Mouse (Mus musculus) ES-E14 (cell line): Measurements from ENCODE around the gene Syt2. TPM values are rescaled to one million over a fixed set of nuclear protein-coding genes. Genes with fewer than 3 reads are reported as not detected.

Experiments used
- DNase-seq: peaks from one replicate; pipeline ENCODE4 v3.0.0-alpha.2; 2013; ENCODE audit warnings: low read depth, low spot score
- H3K27ac ChIP-seq: 2 replicates; pipeline ENCODE4 v1.5.1; 2012; ENCODE audit warnings: low read depth, mild to moderate bottlenecking, low read length, moderate library complexity, mixed read lengths; ENCODE audit not compliant: poor library complexity, insufficient read depth, severe bottlenecking
- H3K36me3 ChIP-seq: 2 replicates; pipeline ENCODE4 v1.6.1; 2012; ENCODE audit warnings: mild to moderate bottlenecking, low read length, moderate library complexity, mixed read lengths; ENCODE audit not compliant: control insufficient read depth, poor library complexity, insufficient read depth, severe bottlenecking
- H3K4me1 ChIP-seq, 2 experiments: fragments of 150-350 bp in 1 of 2; sonication (generic) in 1 of 2; 2 replicates each; pipeline ENCODE4 v1.6.1; 2012; ENCODE audit warnings: low read length in 2 of 2, mild to moderate bottlenecking in 1 of 2, mixed read lengths in 1 of 2; ENCODE audit not compliant: control insufficient read depth in 2 of 2, insufficient read depth in 2 of 2, poor library complexity in 1 of 2
- H3K4me3 ChIP-seq, 2 experiments: fragments of 150-350 bp in 1 of 2; sonication (generic) in 1 of 2; 2 replicates each; pipeline ENCODE4 v1.5.1; 2012; ENCODE audit warnings: low read length in 2 of 2, low read depth in 1 of 2, mild to moderate bottlenecking in 1 of 2, mixed read lengths in 1 of 2; ENCODE audit not compliant: insufficient read depth in 1 of 2, poor library complexity in 1 of 2, severe bottlenecking in 1 of 2
- H3K9ac ChIP-seq: 2 replicates; pipeline ENCODE4 v1.6.1; 2012; ENCODE audit warnings: low read depth, mild to moderate bottlenecking, low read length, mixed read lengths; ENCODE audit not compliant: poor library complexity, insufficient read depth, severe bottlenecking
- H3K9me3 ChIP-seq: fragments of 150-350 bp; sonication (generic); 2 replicates; pipeline ENCODE4 v1.6.1; 2012; ENCODE audit warnings: low read depth, mild to moderate bottlenecking, low read length; ENCODE audit not compliant: control insufficient read depth, insufficient read depth
- CHD2 ChIP-seq: IDR thresholded peaks from 2 replicates; pipeline ENCODE4 v1.6.1; 2014; ENCODE audit warnings: mild to moderate bottlenecking, low read depth, low read length, inconsistent platforms
- HCFC1 ChIP-seq: IDR thresholded peaks from 2 replicates; pipeline ENCODE4 v1.6.1; 2012; ENCODE audit warnings: low read length, inconsistent platforms, borderline replicate concordance; ENCODE audit not compliant: insufficient read depth
- MAFK ChIP-seq: IDR thresholded peaks from 2 replicates; pipeline ENCODE4 v1.6.1; 2014; ENCODE audit warnings: mild to moderate bottlenecking, low read depth, low read length, inconsistent platforms; ENCODE audit not compliant: insufficient read depth
- ZC3H11A ChIP-seq: IDR thresholded peaks from 2 replicates; pipeline ENCODE4 v1.6.1; 2012; ENCODE audit warnings: low read depth, mild to moderate bottlenecking, inconsistent platforms, low read length, borderline replicate concordance
- ZNF384 ChIP-seq: IDR thresholded peaks from 2 replicates; pipeline ENCODE4 v1.6.1; 2012; ENCODE audit warnings: low read depth, low read length, inconsistent platforms
- in situ Hi-C, 2 experiments: fragments of 600-800 bp; cut with MboI; formaldehyde crosslinking; loops; one replicate each; pipeline ENCODE4 v1.15.1; 2025; ENCODE audit warnings: low sequenced_read_pairs in 2 of 2, inconsistent platforms in 1 of 2; ENCODE audit not compliant: unreplicated experiment in 2 of 2
- total RNA-seq: library from RNA; depleted of rRNA; stranded (reverse); fragments of 300-350 nt; gene quantifications from 2 replicates; pipeline ENCODE4 v1.2.3, GENCODE M21; 2012

Syt2 gene
- total RNA-seq, 1 experiment, result 0.62 TPM

DNA sequence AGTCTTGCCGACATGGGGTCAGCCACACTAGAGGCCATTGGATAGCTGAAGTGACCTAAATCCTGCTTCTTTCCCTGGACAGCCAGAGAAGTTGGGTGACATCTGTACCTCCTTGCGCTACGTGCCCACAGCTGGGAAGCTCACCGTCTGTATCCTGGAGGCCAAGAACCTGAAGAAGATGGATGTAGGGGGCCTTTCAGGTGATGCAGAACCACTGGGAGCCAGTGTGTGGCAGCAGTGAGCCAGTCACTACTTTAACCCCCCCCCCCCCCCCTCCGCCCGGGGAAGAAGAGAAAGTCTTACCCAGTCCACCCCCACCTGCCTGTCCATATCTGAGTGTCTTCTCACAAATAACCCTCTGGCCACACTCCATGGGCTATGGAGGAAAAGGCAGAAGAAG, 99.2 kb downstream of the Syt2 start:
- Histone ChIP-seq H3K4me1 (peaks cover 2 to 9% of the 10 kb centered on the region in 2 experiments; a peak in 1 of 4 replicates), H3K27ac (no peak overlapping the region), H3K36me3 (no peaks in the 10 kb centered on the region), H3K9me3 (no peaks in the 10 kb centered on the region), H3K9ac (no peak overlapping the region), H3K4me3 (no peak overlapping the region)
- in situ Hi-C loops, result no loop called here
- TF ChIP-seq HCFC1 (no peak), ZC3H11A (no peak), MAFK (no peak)
- no peak for DNase-seq

DNA sequence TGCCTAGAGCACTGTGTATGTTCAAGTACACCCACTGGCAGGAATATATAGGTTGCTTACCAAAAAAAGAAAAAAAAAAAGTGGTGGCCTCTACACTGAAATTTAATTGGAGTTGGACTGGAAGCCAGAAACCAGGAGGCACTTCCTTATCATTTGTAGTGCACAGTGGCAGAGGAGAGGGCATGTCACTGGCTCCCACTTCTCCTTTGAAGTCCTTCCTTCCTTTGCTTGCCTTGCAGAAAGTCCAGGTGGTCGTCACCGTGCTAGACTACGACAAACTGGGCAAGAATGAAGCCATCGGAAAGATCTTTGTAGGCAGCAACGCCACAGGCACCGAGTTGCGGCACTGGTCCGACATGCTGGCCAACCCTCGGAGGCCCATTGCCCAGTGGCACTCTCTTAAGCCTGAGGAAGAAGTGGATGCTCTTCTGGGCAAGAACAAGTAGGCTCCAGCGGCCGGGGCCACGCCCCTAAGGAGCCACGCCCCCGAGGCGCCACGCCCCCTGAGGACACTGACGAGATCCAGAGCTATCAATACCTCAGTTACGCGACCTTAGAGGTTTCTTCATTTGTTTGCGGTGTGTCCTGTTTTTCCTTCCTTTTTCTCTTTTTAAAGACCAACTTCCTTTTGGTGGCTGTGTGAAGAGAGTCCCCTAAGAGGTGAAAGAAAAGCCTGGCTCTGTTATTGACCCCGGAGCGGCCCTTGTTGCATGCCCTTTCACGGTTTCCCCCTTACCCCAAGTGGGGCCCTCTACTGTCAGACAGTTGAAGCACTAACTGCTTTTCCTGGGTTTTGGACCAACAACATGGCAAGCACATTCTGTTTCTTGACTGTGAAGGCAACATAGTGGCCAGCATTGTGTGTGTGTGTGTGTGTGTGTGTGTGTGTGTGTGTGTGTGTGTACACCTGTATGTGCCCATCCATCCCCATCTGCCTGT, 101.0 kb downstream of the Syt2 start:
- DNase-seq, result peak; percentile 33
- Histone ChIP-seq H3K4me3 (no peak overlapping the region; a peak in 1 of 4 replicates), H3K4me1 (no peaks in the 10 kb centered on the region; a peak in 1 of 4 replicates), H3K27ac (no peak overlapping the region), H3K9me3 (no peaks in the 10 kb centered on the region), H3K36me3 (no peaks in the 10 kb centered on the region), H3K9ac (no peak overlapping the region)
- in situ Hi-C loops, result no loop called here
- TF ChIP-seq CHD2 (no peak), MAFK (no peak), HCFC1 (no peak), ZC3H11A (no peak), ZNF384 (no peak)

DNA sequence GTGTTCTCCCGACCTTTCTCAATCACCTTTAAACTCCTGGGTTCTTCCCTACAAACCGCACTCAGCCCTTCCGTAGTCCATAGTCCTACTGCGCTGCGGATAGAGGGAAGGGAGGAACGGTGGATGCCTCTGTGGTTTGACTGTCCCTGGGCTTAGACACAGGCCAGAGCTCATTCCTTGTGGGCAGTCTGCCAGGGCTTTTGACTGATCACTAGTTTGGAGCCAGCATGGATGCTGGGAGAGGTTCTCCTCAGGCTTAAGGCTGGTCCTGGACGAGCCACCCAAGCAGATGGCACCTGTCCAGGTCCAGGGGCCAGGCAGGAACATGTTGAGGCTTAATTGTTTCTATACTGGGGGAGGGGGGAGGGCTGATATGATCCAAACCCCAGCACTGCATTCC, 103.4 kb downstream of the Syt2 start:
- TF ChIP-seq MAFK (no peak), HCFC1 (no peak), CHD2 (no peak), ZNF384 (no peak), ZC3H11A (no peak)
- no peak overlapping the region for H3K4me3 ChIP-seq
- no peak overlapping the region for H3K27ac ChIP-seq
- no peaks in the 10 kb centered on the region for H3K4me1 ChIP-seq
- no peak overlapping the region for H3K9ac ChIP-seq
- H3K36me3 ChIP-seq, result no peaks in the 10 kb centered on the region
- no peak for DNase-seq
- no peaks in the 10 kb centered on the region for H3K9me3 ChIP-seq
- in situ Hi-C loops, result no loop called here

DNA sequence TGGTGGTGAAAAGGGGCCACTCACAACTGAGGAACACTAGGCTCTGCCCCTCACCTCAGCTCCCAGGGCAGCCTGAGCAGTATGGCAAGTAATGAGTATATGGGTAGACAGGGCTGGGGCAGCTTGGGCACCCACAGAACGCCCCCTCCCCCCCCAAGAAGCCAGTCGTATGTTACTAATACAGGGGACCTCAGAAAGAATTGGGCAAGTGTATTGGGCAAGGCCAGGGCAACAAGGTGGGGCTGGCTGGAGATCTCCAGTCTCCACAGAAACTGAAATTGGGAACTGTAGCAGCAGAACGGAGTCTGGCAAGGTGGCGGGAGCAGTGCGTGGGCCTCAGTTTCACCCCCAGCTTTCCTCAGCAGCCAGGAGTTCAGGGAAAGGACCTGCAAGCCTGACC, 106.0 kb downstream of the Syt2 start:
- Histone ChIP-seq H3K9ac (no peak overlapping the region), H3K36me3 (no peaks in the 10 kb centered on the region), H3K9me3 (no peaks in the 10 kb centered on the region), H3K4me1 (no peaks in the 10 kb centered on the region), H3K4me3 (no peak overlapping the region), H3K27ac (no peak overlapping the region)
- TF ChIP-seq ZNF384, result no peak
- no peak for TF ChIP-seq MAFK
- TF ChIP-seq HCFC1, result no peak
- no peak for TF ChIP-seq ZC3H11A
- no peak for TF ChIP-seq CHD2
- DNase-seq, result no peak
- in situ Hi-C loops, result no loop called here
